Mouse (Mus musculus) brain, embryonic 14.5 days (tissue): ENCODE results near the gene Ranbp9. TPM values are rescaled to one million over a fixed set of nuclear protein-coding genes. Genes with fewer than 3 reads are reported as not detected.

ENCODE experiments used
- DNase-seq: peaks from one replicate; pipeline ENCODE4 v3.0.0-alpha.2; 2011; ENCODE audit warnings: low read depth
- CTCF ChIP-seq: fragments of 200-500 bp; IDR thresholded peaks from 2 replicates; pipeline ENCODE4 v1.5.1; 2012; ENCODE audit warnings: inconsistent platforms, mild to moderate bottlenecking, moderate library complexity, borderline replicate concordance; ENCODE audit not compliant: insufficient read depth, insufficient read length; ENCODE audit errors: extremely low read depth
- POLR2A ChIP-seq: fragments of 200-500 bp; IDR thresholded peaks from 2 replicates; pipeline ENCODE4 v1.6.1; 2012; ENCODE audit warnings: mild to moderate bottlenecking, inconsistent platforms, borderline replicate concordance; ENCODE audit not compliant: poor library complexity, insufficient read depth, insufficient read length, severe bottlenecking; ENCODE audit errors: extremely low read depth
- polyA plus RNA-seq: library from polyadenylated mRNA; depleted of rRNA; stranded (reverse); fragments of >200 nt; gene quantifications from 2 replicates; pipeline ENCODE4 v1.2.3, GENCODE M21; 2012; rRNA removed

Ranbp9 gene
- polyA plus RNA-seq, 1 experiment: 49.5 TPM

DNA sequence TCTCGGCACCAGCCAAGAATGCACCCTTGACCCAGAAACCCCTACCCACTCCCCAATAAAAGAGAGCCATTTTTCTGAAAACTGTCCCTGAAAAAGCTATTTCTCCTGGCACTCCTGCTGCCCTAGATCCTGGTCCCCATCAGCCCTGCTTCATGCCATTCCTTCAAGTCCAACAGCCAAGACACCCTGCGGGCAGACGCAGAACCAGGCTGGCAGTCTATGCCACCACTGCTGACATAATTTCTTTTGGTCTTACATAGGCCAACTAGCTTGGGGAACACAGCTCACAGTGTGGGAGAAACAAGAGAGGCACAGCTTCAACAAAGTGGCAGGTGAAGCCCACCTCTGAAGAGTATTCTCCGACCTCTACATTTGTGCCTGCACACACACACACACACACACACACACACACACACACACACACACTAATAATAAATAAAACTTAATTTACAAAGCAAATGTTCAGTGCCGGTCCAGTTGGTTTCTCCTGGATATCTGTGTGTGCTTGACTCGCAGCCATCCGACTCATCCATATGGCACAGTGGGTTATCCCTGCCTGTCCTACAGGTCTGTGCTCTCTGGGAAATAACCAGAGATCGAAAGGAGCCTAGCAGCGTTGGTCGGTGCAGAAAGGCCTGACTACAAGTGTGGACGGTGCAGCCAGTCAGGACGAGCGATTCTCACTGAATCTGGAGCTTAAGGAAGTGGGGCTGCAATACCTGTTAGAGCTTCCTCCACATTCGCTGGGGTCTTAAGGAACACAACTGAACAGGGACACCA lies 124.5 kb downstream of the Ranbp9 start:
- DNase-seq: no peak
- TF ChIP-seq POLR2A (no peak), CTCF (no peak)

DNA sequence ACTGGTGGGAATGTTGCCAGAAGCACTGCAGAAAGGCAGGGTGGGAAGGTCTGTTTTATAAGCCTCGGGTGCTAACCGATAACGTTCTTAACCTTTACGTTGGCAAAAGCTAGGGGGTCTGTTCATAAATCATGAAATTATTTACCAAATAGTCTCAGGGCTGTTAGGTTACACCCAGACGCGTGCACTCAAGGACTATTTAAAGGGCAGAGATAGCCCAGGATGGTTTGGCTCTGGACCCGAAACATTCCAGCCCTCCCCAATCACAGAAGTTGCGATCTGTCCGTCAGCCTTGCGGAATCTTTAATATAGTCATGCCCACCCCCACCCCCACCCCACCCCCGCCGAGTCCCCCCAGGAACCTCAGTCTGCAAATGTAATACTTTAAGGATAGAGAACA lies 126.7 kb downstream of the Ranbp9 start:
- TF ChIP-seq CTCF (no peak), POLR2A (no peak)
- no peak for DNase-seq

DNA sequence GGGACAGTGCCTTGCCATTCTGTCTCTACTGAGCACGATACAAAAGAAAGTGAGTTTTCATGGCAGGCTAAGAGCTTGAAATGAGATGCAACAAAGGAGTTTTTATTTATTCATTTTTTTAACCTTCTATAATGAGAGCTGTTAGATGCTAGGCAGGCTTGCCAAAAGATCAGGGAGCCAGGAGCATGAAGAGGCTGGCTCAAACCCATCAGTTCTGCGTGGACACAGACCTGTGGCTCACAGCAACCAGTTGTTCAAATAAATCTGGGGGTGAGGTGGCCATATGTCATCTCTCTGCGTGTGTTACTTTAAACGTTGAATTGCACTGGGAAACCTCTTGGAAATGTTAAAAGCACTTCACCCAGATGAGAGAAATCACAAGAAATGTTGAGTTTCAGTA lies 127.7 kb downstream of the Ranbp9 start:
- no peak for TF ChIP-seq CTCF
- TF ChIP-seq POLR2A: no peak
- no peak for DNase-seq

Other genes with a start within 250 kb of the Ranbp9 start
- 5.6 and 9.8 TPM in 2 replicates for gene Gfod1, start 177.1 kb downstream of the Ranbp9 start, polyA plus RNA-seq
- gene Sirt5, start 115.8 kb downstream of the Ranbp9 start, polyA plus RNA-seq: 21.3 and 24.0 TPM in 2 replicates
- 94.7 and 102 TPM in 2 replicates for gene Nol7, start 82.9 kb downstream of the Ranbp9 start, polyA plus RNA-seq
- gene Mcur1, start 78.9 kb upstream of the Ranbp9 start, polyA plus RNA-seq: 9.2 and 10.0 TPM in 2 replicates
- gene Rnf182, start 134.4 kb upstream of the Ranbp9 start, polyA plus RNA-seq: 26.8 and 27.2 TPM in 2 replicates